Mouse (Mus musculus) adrenal gland, postnatal 10 days (tissue): ENCODE measurements around the gene Acvr1. TPM values are rescaled to one million over a fixed set of nuclear protein-coding genes. Genes with fewer than 3 reads are reported as not detected.

ENCODE experiments used
- DNase-seq: peaks from one replicate; pipeline ENCODE4 v3.0.0; 2021; ENCODE audit warnings: mixed read lengths
- total RNA-seq, 2 experiments: library from RNA; stranded (reverse); gene quantifications; 2 replicates each; pipeline ENCODE4 v1.2.3; 2021

Acvr1 gene
- total RNA-seq, 2 experiments from 2014 or later = 36.2 to 46.4 TPM

- DNase-seq = no peak
Observed at GRCm38 (mm10) chr2:58557045-58557845, 9.7 kb downstream of the Acvr1 start.

- no peak for DNase-seq
Observed at GRCm38 (mm10) chr2:58552296-58552695, 14.7 kb downstream of the Acvr1 start.

- no peak for DNase-seq
Observed at GRCm38 (mm10) chr2:58551866-58552265, 15.1 kb downstream of the Acvr1 start.

- no peak for DNase-seq
Observed at GRCm38 (mm10) chr2:58550488-58550887, 16.5 kb downstream of the Acvr1 start.

GRCm38 (mm10) chr2:58549960-58550359, 17.0 kb downstream of the Acvr1 start:
- DNase-seq = no peak

- DNase-seq = no peak
Observed at GRCm38 (mm10) chr2:58548943-58549342, 18.0 kb downstream of the Acvr1 start.

- no peak for DNase-seq
Observed at GRCm38 (mm10) chr2:58546264-58546663, 20.7 kb downstream of the Acvr1 start.

- DNase-seq = no peak
Observed at GRCm38 (mm10) chr2:58544368-58544767, 22.6 kb downstream of the Acvr1 start.

- no peak for DNase-seq
Observed at GRCm38 (mm10) chr2:58543252-58543651, 23.7 kb downstream of the Acvr1 start.

GRCm38 (mm10) chr2:58538196-58538595, 28.8 kb downstream of the Acvr1 start:
- DNase-seq = no peak

GRCm38 (mm10) chr2:58536796-58537195, 30.2 kb downstream of the Acvr1 start:
- no peak for DNase-seq

- no peak for DNase-seq
Observed at GRCm38 (mm10) chr2:58535233-58535632, 31.7 kb downstream of the Acvr1 start.

- no peak for DNase-seq
Observed at GRCm38 (mm10) chr2:58534379-58534778, 32.6 kb downstream of the Acvr1 start.

GRCm38 (mm10) chr2:58533521-58534001, 33.4 kb downstream of the Acvr1 start:
- peak; percentile 49 for DNase-seq

- DNase-seq = peak; percentile 84
Observed at GRCm38 (mm10) chr2:58532260-58532850, 34.6 kb downstream of the Acvr1 start.

- no peak for DNase-seq
Observed at GRCm38 (mm10) chr2:58530521-58530920, 36.4 kb downstream of the Acvr1 start.

GRCm38 (mm10) chr2:58529860-58530440, 37.0 kb downstream of the Acvr1 start:
- peak; percentile 41 for DNase-seq

- DNase-seq = no peak
Observed at GRCm38 (mm10) chr2:58529384-58529783, 37.6 kb downstream of the Acvr1 start.

- no peak for DNase-seq
Observed at GRCm38 (mm10) chr2:58527786-58528185, 39.2 kb downstream of the Acvr1 start.

- no peak for DNase-seq
Observed at GRCm38 (mm10) chr2:58524356-58524755, 42.6 kb downstream of the Acvr1 start.

- no peak for DNase-seq
Observed at GRCm38 (mm10) chr2:58523894-58524293, 43.1 kb downstream of the Acvr1 start.

- no peak for DNase-seq
Observed at GRCm38 (mm10) chr2:58523097-58523496, 43.9 kb downstream of the Acvr1 start.

GRCm38 (mm10) chr2:58521621-58522020, 45.3 kb downstream of the Acvr1 start:
- DNase-seq = no peak
